ENCODE assay signal across 9 mouse cellular contexts in the genomic region with DNA sequence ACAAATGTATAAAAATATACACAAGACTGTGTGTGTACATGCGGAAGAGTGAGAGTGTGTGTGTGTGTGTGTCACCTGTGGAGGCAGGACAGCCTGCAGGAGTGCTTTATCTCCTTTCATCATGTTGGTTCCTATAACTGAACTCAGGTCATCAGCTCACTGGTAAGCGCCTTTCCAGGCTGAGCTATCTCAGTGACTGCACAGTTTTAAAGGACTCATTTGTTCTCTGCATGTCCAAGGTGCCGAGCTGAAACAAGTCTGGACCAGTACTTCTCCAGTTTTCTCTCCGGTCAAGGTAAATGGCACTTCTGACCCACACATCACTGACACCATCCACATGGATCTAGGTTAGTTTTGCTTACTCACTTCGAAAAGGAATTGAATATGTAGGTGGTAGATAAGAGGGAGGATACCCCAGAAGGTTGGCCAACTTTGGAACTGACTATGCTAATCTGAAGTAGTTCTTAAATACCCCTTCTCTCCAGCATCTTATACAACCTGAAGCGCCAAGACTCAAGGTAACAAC. TPM values are rescaled to one million over a fixed set of nuclear protein-coding genes. Genes with fewer than 3 reads are reported as not detected.
DNase-seq lines count a peak whose midpoint lies in the region; ATAC-seq and TF ChIP-seq lines count a peak whose summit lies in the region.
"Had no signal": no experiment of that assay in that cellular context is flagged by ENCODE, and none has a peak within 500 bp of the region (broad histone marks: within the 10 kb centered on the region; RNA-seq: fewer than 3 reads in every experiment).

No protein-coding gene starts in this region.

- WGBS in heart, embryonic 11.5 days (ENCODE audit: insufficient replicate concordance) = 77% methylated on average over 6 of the region's 6 CpGs
- 92% methylated on average over 6 of the region's 6 CpGs for whole genome bisulfite sequencing in hindbrain, postnatal 0 days
- WGBS in midbrain, embryonic 10.5 days = 91% methylated on average over 6 of the region's 6 CpGs

- intact Hi-C loops in heart, postnatal 36 days (cut with DNase I) = no loop called here

- no peaks in the 10 kb centered on the region for H3K27me3 ChIP-seq in heart, embryonic 11.5 days (ENCODE audit: control insufficient read depth, insufficient read depth, low read length)
- no peaks in the 10 kb centered on the region for H3K27me3 ChIP-seq in hindbrain, postnatal 0 days (ENCODE audit: insufficient read depth, low read length)
- H3K27me3 ChIP-seq in midbrain, embryonic 10.5 days (ENCODE audit: low read depth, poor library complexity, severe bottlenecking) = no peaks in the 10 kb centered on the region

- no peaks in the 10 kb centered on the region for H3K36me3 ChIP-seq in heart, embryonic 11.5 days (ENCODE audit: control insufficient read depth, insufficient read depth, low read length)
- H3K36me3 ChIP-seq in hindbrain, postnatal 0 days (ENCODE audit: insufficient read depth, low read length) = no peaks in the 10 kb centered on the region
- peaks cover 10% of the 10 kb centered on the region; the same call in 1 of the 2 replicates for H3K36me3 ChIP-seq in midbrain, embryonic 10.5 days

- no peak overlapping the region for H3K9ac ChIP-seq in heart, embryonic 11.5 days (ENCODE audit: low read depth, low read length)
- H3K9ac ChIP-seq in hindbrain, postnatal 0 days (replicated peaks; ENCODE audit: low read length) = no peak overlapping the region

- peaks cover 26% of the 10 kb centered on the region for H3K4me1 ChIP-seq in heart, embryonic 11.5 days (ENCODE audit: control insufficient read depth, insufficient read depth, low read length)
- peaks cover 14% of the 10 kb centered on the region for H3K4me1 ChIP-seq in hindbrain, postnatal 0 days (ENCODE audit: insufficient read depth, low read length)
- peaks cover 41% of the 10 kb centered on the region for H3K4me1 ChIP-seq in midbrain, embryonic 10.5 days

- peak overlapping the region; percentile 80 for H3K4me2 ChIP-seq in heart, embryonic 11.5 days
- peak overlapping the region; percentile 81 for H3K4me2 ChIP-seq in hindbrain, postnatal 0 days (ENCODE audit: low read depth, low read length)

- no peak for DNase-seq in heart, postnatal 36 days
- peak; percentile 47 for DNase-seq in c-Kit-positive CD71-positive TER-119-positive erythroid progenitor cells, embryonic 14.5 days (ENCODE audit: low spot score)
- no peak for DNase-seq in hindbrain, postnatal 0 days (ENCODE audit: low spot score)
- no peak for DNase-seq in midbrain, embryonic 10.5 days (ENCODE audit: low spot score)
- DNase-seq in cerebellum, postnatal 36 days = no peak
- DNase-seq in frontal cortex, postnatal 14 days (ENCODE audit: low spot score in 2 of 2) = no peak
- DNase-seq: kidney, postnatal 36 days had no signal

- H3K4me3 ChIP-seq in heart, embryonic 11.5 days (ENCODE audit: low read depth, low read length) = no peak overlapping the region
- no peak overlapping the region for H3K4me3 ChIP-seq in hindbrain, postnatal 0 days (ENCODE audit: low read length)
- peak overlapping the region; percentile 90; the same call in 1 of the 2 replicates for H3K4me3 ChIP-seq in midbrain, embryonic 10.5 days

- H3K27ac ChIP-seq in heart, embryonic 11.5 days (ENCODE audit: low read depth, low read length) = no peak overlapping the region
- H3K27ac ChIP-seq in hindbrain, postnatal 0 days = no peak overlapping the region
- H3K27ac ChIP-seq in midbrain, embryonic 10.5 days (replicated peaks) = no peak overlapping the region

- no peak for ATAC-seq in heart, embryonic 11.5 days (replicated peaks; ENCODE audit: insufficient number of reproducible peaks, low FRiP score, low TSS enrichment)
- no peak for ATAC-seq in hindbrain, postnatal 0 days
- ATAC-seq in cerebellum, adult (ENCODE audit: insufficient number of reproducible peaks, low FRiP score, low TSS enrichment) = no peak

- no peaks in the 10 kb centered on the region for H3K9me3 ChIP-seq in heart, embryonic 11.5 days (replicated peaks; ENCODE audit: control insufficient read depth, low read length)
- no peaks in the 10 kb centered on the region for H3K9me3 ChIP-seq in hindbrain, postnatal 0 days (ENCODE audit: low read length)
- no peaks in the 10 kb centered on the region for H3K9me3 ChIP-seq in midbrain, embryonic 10.5 days (replicated peaks)

- no peak for TF ChIP-seq CTCF in hindbrain, postnatal 0 days (IDR thresholded peaks at IDR 0.05; ENCODE audit: low read depth)

RNA-seq across cellular contexts. Expression of a gene that starts 2.5 kb away (rescaled TPM):
- 5.7 and 6.4 TPM in 2 replicates for polyA plus RNA-seq in heart, embryonic 11.5 days (2014; fragmentation: Nextera tagmentation; extraction: Ambion mirVana)
- 10 to 100 TPM; 22.8 to 27.0 TPM for total RNA-seq in heart, postnatal 36 days (2021)
- 22.3 and 27.6 TPM in 2 replicates for total RNA-seq in hindbrain, postnatal 0 days (2014; rRNA removed)
- 10.0 and 13.1 TPM in 2 replicates for polyA plus RNA-seq in hindbrain, postnatal 0 days (2015; fragmentation: Nextera tagmentation; extraction: Ambion mirVana)
- 3.7 and 6.6 TPM in 2 replicates for polyA plus RNA-seq in midbrain, embryonic 10.5 days (2016; fragmentation: Nextera tagmentation; extraction: Ambion mirVana)
